Mouse (Mus musculus): ENCODE data around the gene Tbx1. TPM values are rescaled to one million over a fixed set of nuclear protein-coding genes. Genes with fewer than 3 reads are reported as not detected.

Tbx1 gene
- polyA plus RNA-seq, 1 experiment = 0.49 TPM

DNA sequence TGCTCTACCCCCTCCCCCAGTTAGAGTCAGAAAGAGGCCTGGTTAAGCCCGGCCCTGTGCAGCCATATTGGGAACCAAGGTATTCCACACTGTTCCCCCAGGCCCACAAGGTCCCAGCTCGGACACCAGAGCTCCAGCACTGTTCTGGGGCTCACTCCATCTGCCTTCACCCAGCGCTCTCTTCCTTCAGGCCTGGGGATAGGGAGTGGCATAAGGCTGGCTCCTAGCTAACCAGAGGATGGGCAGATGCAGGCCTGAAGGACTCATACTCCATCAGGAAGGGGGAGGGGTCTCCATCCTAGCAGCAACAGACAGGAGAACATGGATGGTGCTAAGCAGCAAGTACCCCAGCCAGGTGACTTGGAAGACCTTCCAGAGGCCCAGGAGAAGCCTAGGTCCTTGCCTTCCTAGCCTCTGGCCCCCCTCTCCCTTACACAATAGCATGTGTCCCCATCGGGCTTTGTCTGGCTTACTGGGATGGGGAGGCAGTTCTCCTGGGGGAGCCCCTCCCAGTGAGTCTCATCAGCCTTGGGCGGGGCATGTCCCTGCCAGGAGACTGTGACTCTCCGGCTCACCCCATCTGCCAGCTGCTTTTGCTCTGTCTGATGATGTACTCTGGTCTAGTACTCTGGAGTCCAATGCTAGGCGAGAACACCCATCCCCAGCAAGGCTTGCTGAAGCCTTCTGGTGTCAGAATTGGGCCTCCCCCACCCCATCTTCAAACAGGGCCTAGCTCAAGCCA lies 37.9 kb upstream of the Tbx1 start:
- no peak for DNase-seq
- no peak for TF ChIP-seq CTCF (IDR thresholded peaks at IDR 0.05; ENCODE audit: borderline replicate concordance, control insufficient read depth, extremely low read depth, insufficient read depth, low read length, poor library complexity)
- Histone ChIP-seq H3K4me3 (ENCODE audit: control insufficient read depth, insufficient read depth, low read length) (no peak overlapping the region), H3K36me3 (ENCODE audit: control insufficient read depth, insufficient read depth, low read length) (no peaks in the 10 kb centered on the region), H3K27me3 (ENCODE audit: control insufficient read depth, insufficient read depth, low read length) (peaks cover 30% of the 10 kb centered on the region; the same call in 1 of the 2 replicates), H3K4me1 (replicated peaks; ENCODE audit: control insufficient read depth, insufficient read depth, low read length) (peaks cover 21% of the 10 kb centered on the region), H3K27ac (ENCODE audit: control insufficient read depth, insufficient read depth, low read length) (no peak overlapping the region)
- 93% methylated on average over 7 of the region's 7 CpGs for WGBS

DNA sequence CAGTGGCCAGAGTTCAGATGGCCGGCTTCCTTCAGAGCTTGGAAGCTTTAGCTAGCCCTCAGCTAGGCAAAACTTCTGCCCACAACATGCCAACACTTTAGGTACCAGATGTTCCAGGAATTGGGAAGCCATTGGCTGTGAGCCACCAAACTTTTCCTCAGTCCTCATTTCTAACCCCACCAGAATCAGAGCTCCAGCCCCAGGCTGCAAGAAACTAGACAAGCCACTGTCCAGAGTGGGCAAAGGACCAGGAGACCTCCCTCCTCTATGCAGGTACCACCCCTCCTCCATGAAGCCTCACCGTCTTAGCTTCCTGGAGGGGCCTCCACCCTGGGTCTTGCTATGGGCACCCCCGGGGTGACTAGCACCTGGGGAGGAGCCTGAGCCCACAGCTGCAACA lies 36.7 kb upstream of the Tbx1 start:
- DNase-seq = no peak
- H3K36me3 ChIP-seq (ENCODE audit: control insufficient read depth, insufficient read depth, low read length) = no peaks in the 10 kb centered on the region
- H3K27me3 ChIP-seq (ENCODE audit: control insufficient read depth, insufficient read depth, low read length) = peaks cover 38% of the 10 kb centered on the region; the same call in 1 of the 2 replicates
- 60% methylated on average over 3 of the region's 3 CpGs for WGBS
- no peak overlapping the region for H3K4me3 ChIP-seq (ENCODE audit: control insufficient read depth, insufficient read depth, low read length)
- H3K27ac ChIP-seq (ENCODE audit: control insufficient read depth, insufficient read depth, low read length) = no peak overlapping the region
- peaks cover 21% of the 10 kb centered on the region for H3K4me1 ChIP-seq (replicated peaks; ENCODE audit: control insufficient read depth, insufficient read depth, low read length)
- no peak for TF ChIP-seq CTCF (IDR thresholded peaks at IDR 0.05; ENCODE audit: borderline replicate concordance, control insufficient read depth, extremely low read depth, insufficient read depth, low read length, poor library complexity)

DNA sequence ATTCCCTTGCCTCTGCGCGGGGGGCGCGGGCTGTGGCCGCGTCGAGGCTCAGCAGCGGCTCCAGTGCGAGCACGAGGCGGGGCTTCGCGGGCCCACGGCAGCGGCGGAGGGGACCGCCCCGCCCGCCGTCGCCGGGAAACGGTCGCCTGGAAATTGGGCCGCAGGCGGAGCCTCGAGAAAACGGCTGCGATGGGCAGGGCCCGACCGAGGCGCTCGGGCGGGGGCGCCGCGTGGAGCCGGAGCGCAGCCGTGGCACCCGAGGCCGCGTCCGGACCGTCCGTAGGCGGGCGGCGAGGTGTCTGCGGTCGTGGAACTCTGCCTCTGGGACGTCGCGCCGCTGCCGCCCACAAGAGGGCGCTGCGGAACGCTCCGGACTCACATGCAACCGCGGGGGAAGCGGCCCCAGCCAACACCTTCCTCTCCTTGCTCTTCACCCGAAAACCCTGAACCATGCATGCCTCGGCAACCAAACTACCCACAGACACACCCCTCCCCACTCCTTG lies 36.0 kb upstream of the Tbx1 start, which contains the start of gene Gm49601:
Gene Gm49601 (minus strand): TSS at position 52 of the 503 bp plus-strand sequence.
- no peak within 1 kb of the TSS for H3K27ac ChIP-seq (ENCODE audit: control insufficient read depth, insufficient read depth, low read length)
- H3K4me3 ChIP-seq (ENCODE audit: control insufficient read depth, insufficient read depth, low read length) = peak within 1 kb of the TSS; percentile 45
- H3K27me3 ChIP-seq (ENCODE audit: control insufficient read depth, insufficient read depth, low read length) = peaks cover 44% of the 10 kb centered on the region; the same call in 1 of the 2 replicates
- under 1% methylated on average over 65 of the region's 65 CpGs for whole genome bisulfite sequencing
- peak; percentile 81 for DNase-seq
- H3K4me1 ChIP-seq (replicated peaks; ENCODE audit: control insufficient read depth, insufficient read depth, low read length) = peaks cover 21% of the 10 kb centered on the region
- TF ChIP-seq CTCF (IDR thresholded peaks at IDR 0.05; ENCODE audit: borderline replicate concordance, control insufficient read depth, extremely low read depth, insufficient read depth, low read length, poor library complexity) (peak; percentile 99), POLR2A (IDR thresholded peaks at IDR 0.05; ENCODE audit: control insufficient read depth, extremely low read depth, insufficient read depth, low read length, poor library complexity) (no peak)
- H3K36me3 ChIP-seq (ENCODE audit: control insufficient read depth, insufficient read depth, low read length) = no peaks in the 10 kb centered on the region

DNA sequence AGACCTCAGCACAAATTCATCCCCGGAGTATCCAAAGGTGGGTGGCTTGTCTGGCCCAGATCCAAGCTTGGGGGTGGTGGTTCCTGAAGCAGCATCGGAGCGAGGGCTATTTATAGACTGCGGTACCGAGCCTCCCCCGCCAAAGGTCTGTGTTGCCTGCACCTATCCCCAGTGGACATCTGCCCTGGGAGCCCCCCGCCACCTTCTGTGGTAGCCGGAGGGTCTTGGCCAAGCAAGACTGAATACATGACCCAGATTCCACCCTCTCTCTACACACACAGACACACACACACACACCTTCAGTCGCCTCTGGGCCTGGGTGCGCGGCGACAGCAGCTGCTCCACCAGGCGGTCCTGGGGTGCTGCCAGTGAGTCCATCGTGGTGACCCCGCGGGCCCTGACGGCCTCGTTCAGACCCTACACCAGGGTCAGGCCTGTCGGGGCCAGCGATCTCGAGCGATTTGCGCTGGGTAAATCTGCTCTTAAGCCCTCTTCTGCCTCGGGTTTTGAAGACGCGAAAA lies 35.4 kb upstream of the Tbx1 start:
- Histone ChIP-seq H3K4me1 (replicated peaks; ENCODE audit: control insufficient read depth, insufficient read depth, low read length) (peaks cover 25% of the 10 kb centered on the region), H3K4me3 (ENCODE audit: control insufficient read depth, insufficient read depth, low read length) (peak overlapping the region; percentile 45), H3K27me3 (ENCODE audit: control insufficient read depth, insufficient read depth, low read length) (peaks cover 49% of the 10 kb centered on the region; the same call in 1 of the 2 replicates), H3K27ac (ENCODE audit: control insufficient read depth, insufficient read depth, low read length) (no peak overlapping the region), H3K36me3 (ENCODE audit: control insufficient read depth, insufficient read depth, low read length) (no peaks in the 10 kb centered on the region)
- TF ChIP-seq CTCF (IDR thresholded peaks at IDR 0.05; ENCODE audit: borderline replicate concordance, control insufficient read depth, extremely low read depth, insufficient read depth, low read length, poor library complexity) (no peak), POLR2A (IDR thresholded peaks at IDR 0.05; ENCODE audit: control insufficient read depth, extremely low read depth, insufficient read depth, low read length, poor library complexity) (no peak)
- WGBS = 12% methylated on average over 26 of the region's 26 CpGs
- no peak for DNase-seq

DNA sequence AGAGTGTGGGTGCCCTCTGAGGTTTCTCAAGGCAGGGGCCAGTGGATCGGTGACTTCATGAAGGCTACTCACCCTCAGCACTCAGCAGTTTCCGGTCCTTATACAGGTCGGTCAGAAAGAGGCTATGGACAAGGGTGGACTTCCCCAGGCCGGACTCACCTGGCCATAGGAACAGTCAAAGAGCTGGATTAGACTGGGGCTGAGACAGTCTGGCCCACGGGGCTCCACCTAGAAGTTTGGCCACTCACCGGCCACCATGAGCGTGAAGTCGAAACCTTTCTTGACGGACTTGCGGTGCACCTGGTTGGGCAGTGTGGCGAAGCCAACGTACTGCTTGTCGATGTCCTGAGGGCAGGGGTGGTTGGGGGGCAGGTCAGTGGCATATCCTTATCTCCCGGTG lies 34.6 kb upstream of the Tbx1 start:
- WGBS = 41% methylated on average over 14 of the region's 14 CpGs
- no peak for TF ChIP-seq CTCF (IDR thresholded peaks at IDR 0.05; ENCODE audit: borderline replicate concordance, control insufficient read depth, extremely low read depth, insufficient read depth, low read length, poor library complexity)
- H3K4me3 ChIP-seq (ENCODE audit: control insufficient read depth, insufficient read depth, low read length) = no peak overlapping the region
- H3K4me1 ChIP-seq (replicated peaks; ENCODE audit: control insufficient read depth, insufficient read depth, low read length) = peaks cover 27% of the 10 kb centered on the region
- no peaks in the 10 kb centered on the region for H3K36me3 ChIP-seq (ENCODE audit: control insufficient read depth, insufficient read depth, low read length)
- DNase-seq = no peak
- no peak overlapping the region for H3K27ac ChIP-seq (ENCODE audit: control insufficient read depth, insufficient read depth, low read length)
- H3K27me3 ChIP-seq (ENCODE audit: control insufficient read depth, insufficient read depth, low read length) = peaks cover 51% of the 10 kb centered on the region; the same call in 1 of the 2 replicates

DNA sequence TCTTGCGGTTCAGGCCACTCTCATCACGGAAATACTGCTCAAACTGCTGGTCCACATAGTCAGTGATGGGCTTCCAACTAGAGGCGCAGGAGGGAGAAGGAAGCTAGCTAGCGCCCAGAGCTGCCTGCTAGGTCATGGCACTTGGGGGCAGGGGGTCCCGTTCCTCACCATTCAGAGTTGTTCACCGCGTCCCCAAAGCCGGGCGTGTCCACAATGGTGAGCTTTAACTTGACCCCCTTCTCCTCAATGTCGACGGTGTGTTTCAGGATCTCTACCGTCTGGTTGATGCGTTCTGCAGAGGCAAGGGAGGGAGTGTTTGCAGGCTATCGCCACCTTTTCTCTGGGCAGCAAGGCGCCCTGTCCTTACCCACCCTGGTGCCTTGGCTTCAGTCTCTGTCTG lies 34.2 kb upstream of the Tbx1 start:
- no peak for DNase-seq
- no peak for TF ChIP-seq CTCF (IDR thresholded peaks at IDR 0.05; ENCODE audit: borderline replicate concordance, control insufficient read depth, extremely low read depth, insufficient read depth, low read length, poor library complexity)
- TF ChIP-seq POLR2A (IDR thresholded peaks at IDR 0.05; ENCODE audit: control insufficient read depth, extremely low read depth, insufficient read depth, low read length, poor library complexity) = no peak
- H3K27me3 ChIP-seq (ENCODE audit: control insufficient read depth, insufficient read depth, low read length) = peaks cover 50% of the 10 kb centered on the region; the same call in 1 of the 2 replicates
- 28% methylated on average over 15 of the region's 15 CpGs for WGBS
- peaks cover 24% of the 10 kb centered on the region for H3K4me1 ChIP-seq (replicated peaks; ENCODE audit: control insufficient read depth, insufficient read depth, low read length)
- no peak overlapping the region for H3K4me3 ChIP-seq (ENCODE audit: control insufficient read depth, insufficient read depth, low read length)
- H3K27ac ChIP-seq (ENCODE audit: control insufficient read depth, insufficient read depth, low read length) = no peak overlapping the region
- H3K36me3 ChIP-seq (ENCODE audit: control insufficient read depth, insufficient read depth, low read length) = no peaks in the 10 kb centered on the region
